Mouse (Mus musculus): Measurements from ENCODE around the gene 4930503B20Rik.

The 4930503B20Rik gene

GRCm38 (mm10) chr3:146651217-146651616, at the start of gene 4930503B20Rik:
TSS of gene 4930503B20Rik (minus strand) at chr3:146651317.
- no peak for DNase-seq (ENCODE audit: low spot score)

- no peak for DNase-seq (ENCODE audit: low spot score)
Observed at GRCm38 (mm10) chr3:146700051-146700450, 48.9 kb upstream of the 4930503B20Rik start.

GRCm38 (mm10) chr3:146698982-146699381, 47.9 kb upstream of the 4930503B20Rik start:
- no peak for DNase-seq (ENCODE audit: low spot score)

GRCm38 (mm10) chr3:146692547-146692946, 41.4 kb upstream of the 4930503B20Rik start:
- DNase-seq (ENCODE audit: low spot score): no peak

GRCm38 (mm10) chr3:146687121-146687725, 36.1 kb upstream of the 4930503B20Rik start:
- DNase-seq (ENCODE audit: low spot score): no peak

GRCm38 (mm10) chr3:146686428-146686827, 35.3 kb upstream of the 4930503B20Rik start:
- DNase-seq (ENCODE audit: low spot score): no peak

GRCm38 (mm10) chr3:146684811-146685675, 33.9 kb upstream of the 4930503B20Rik start, which contains the start of gene Samd13:
TSS of gene Samd13 (minus strand) at chr3:146685592.
- DNase-seq (ENCODE audit: low spot score): no peak

GRCm38 (mm10) chr3:146683095-146683494, 32.0 kb upstream of the 4930503B20Rik start:
- no peak for DNase-seq (ENCODE audit: low spot score)

GRCm38 (mm10) chr3:146682140-146682651, 31.1 kb upstream of the 4930503B20Rik start:
- no peak for DNase-seq (ENCODE audit: low spot score)

GRCm38 (mm10) chr3:146681696-146682095, 30.6 kb upstream of the 4930503B20Rik start:
- no peak for DNase-seq (ENCODE audit: low spot score)

GRCm38 (mm10) chr3:146680625-146681024, 29.5 kb upstream of the 4930503B20Rik start:
- DNase-seq (ENCODE audit: low spot score): no peak

- no peak for DNase-seq (ENCODE audit: low spot score)
Observed at GRCm38 (mm10) chr3:146679646-146680045, 28.5 kb upstream of the 4930503B20Rik start.

GRCm38 (mm10) chr3:146676193-146676592, 25.1 kb upstream of the 4930503B20Rik start:
- no peak for DNase-seq (ENCODE audit: low spot score)

GRCm38 (mm10) chr3:146675101-146675500, 24.0 kb upstream of the 4930503B20Rik start:
- no peak for DNase-seq (ENCODE audit: low spot score)

- DNase-seq (ENCODE audit: low spot score): peak; percentile 17
Observed at GRCm38 (mm10) chr3:146671121-146671520, 20.0 kb upstream of the 4930503B20Rik start.

GRCm38 (mm10) chr3:146661907-146662306, 10.8 kb upstream of the 4930503B20Rik start:
- no peak for DNase-seq (ENCODE audit: low spot score)

GRCm38 (mm10) chr3:146661001-146661400, 9.9 kb upstream of the 4930503B20Rik start:
- DNase-seq (ENCODE audit: low spot score): no peak

GRCm38 (mm10) chr3:146659321-146659720, 8.2 kb upstream of the 4930503B20Rik start:
- DNase-seq (ENCODE audit: low spot score): peak; percentile 10

- no peak for DNase-seq (ENCODE audit: low spot score)
Observed at GRCm38 (mm10) chr3:146658061-146658639, 7.0 kb upstream of the 4930503B20Rik start.

GRCm38 (mm10) chr3:146657433-146657832, 6.3 kb upstream of the 4930503B20Rik start:
- no peak for DNase-seq (ENCODE audit: low spot score)

- DNase-seq (ENCODE audit: low spot score): peak; percentile 26
Observed at GRCm38 (mm10) chr3:146655111-146655577, 4.0 kb upstream of the 4930503B20Rik start.

- DNase-seq (ENCODE audit: low spot score): no peak
Observed at GRCm38 (mm10) chr3:146653692-146654091, 2.6 kb upstream of the 4930503B20Rik start.
